Mouse (Mus musculus) thymus, postnatal 10 days (tissue): Measurements from ENCODE around the gene Nim1k.

Experiments
- DNase-seq, 2 experiments: peaks; one replicate each; pipeline ENCODE4 v3.0.0; 2021; ENCODE audit warnings: low spot score in 2 of 2

The Nim1k gene

DNA sequence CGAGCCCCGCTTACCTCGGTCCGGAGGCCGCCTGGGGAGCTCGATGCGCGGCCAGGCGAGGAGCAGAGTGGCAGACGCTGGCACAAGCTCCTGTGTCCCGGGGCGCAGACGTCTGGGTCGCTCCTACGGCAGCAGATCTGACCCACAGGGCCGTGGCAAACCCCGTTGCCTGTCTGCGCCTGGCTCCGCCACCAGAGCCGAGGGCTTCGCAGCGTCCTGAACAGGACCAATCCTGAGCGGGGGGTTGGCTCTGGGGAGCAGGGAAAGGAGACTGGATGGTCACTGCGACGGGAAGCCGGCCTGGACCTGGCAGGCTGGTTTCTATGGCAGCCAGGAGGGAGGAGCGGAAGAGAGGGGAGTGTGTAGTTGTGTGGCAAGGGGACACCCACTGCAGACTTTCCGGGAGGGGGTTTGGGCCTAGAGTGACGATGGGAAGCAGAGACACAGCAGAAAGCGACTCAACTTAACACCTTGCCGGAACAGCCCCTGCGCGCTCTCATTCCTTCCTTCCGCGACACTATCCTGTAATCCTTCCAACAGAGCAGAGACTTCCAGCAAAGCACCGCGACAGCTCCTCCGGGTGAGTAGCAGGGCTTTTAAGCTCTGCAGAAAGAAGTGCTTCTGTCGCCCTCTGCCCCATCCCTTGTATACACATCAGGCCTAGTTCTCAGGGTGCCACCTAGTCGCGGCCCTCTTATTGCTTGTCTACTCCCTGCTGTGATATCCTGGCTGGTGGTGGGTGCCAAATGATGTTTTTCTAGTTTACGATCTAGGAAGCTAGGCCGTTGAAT lies at the start of gene Nim1k:
Gene Nim1k, minus strand, starts transcription at position 202 of the 791 bp plus-strand sequence.
- peak; percentile 68 to 74 for DNase-seq

DNA sequence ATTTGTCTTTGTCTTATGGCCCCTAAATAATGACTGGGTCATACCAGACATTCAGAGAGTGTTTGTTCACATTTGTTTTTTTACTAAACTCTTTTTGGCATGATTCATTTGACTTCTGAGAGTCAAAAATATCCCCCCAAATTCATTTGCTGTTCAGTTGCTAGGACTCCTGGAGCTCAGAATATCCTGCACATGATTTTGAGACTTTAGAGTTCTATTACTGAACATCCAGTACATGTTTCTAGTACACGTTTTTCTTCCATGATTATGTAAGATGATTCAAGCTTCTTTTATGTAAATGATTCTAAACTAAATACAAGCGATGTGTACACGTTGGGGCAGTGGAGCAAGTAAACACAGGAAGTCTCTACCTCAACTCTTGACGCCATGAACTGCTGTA lies 42.0 kb upstream of the Nim1k start:
- DNase-seq, result no peak

DNA sequence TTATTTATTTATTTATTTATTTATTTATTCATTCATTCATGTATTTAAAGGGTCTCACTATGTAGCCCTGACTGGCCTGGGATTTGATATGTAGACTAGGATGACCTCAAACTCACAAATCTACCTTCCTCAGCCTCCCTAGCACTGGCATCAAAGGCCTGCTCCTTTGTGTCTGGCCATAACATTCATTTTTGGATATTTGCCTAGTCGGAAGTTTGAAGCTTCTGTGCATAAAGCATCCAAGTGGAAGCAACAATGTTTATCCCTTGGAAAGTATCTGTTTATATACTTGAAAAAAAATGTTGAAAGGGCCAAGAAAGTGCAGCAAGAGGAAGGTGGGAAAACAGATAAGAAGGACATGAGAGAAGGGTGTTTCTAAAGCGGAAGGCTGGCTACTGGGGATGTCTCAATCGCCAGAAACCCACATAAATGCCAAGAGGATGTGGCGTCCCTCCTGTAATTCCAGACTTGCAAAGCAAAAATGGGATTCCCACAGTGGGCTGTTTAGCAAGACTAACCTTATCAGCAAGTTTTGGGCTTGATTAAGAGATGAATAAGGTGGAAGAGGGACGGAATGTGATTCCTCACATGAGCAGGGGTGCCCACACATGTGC lies 37.2 kb upstream of the Nim1k start:
- DNase-seq, result no peak

DNA sequence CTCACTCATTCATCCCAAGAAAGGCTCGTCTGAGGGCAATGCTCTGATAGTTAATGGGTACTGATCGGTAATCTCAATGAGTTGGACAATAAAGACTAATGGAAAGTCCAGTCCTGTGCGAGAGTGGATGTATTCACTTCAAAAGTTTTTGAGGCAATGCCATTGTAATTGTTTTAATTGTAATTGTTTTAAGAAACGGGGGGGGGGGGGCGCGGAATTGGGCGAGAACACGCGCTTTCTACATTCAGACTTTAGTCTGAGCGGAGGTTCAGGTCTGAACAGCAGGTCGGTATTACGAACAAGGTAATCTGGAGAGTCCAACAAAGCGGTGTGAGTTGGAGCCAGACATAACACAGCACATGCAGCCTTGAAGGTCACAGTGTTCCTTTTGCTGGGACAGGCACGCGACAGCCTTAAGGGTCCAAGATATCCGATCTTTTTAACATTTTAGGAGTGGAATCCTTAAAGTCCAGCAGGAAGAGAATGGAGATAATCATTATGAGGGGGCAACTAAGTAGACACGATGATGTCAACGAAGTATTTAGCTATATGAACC lies 36.0 kb upstream of the Nim1k start:
- no peak for DNase-seq

DNA sequence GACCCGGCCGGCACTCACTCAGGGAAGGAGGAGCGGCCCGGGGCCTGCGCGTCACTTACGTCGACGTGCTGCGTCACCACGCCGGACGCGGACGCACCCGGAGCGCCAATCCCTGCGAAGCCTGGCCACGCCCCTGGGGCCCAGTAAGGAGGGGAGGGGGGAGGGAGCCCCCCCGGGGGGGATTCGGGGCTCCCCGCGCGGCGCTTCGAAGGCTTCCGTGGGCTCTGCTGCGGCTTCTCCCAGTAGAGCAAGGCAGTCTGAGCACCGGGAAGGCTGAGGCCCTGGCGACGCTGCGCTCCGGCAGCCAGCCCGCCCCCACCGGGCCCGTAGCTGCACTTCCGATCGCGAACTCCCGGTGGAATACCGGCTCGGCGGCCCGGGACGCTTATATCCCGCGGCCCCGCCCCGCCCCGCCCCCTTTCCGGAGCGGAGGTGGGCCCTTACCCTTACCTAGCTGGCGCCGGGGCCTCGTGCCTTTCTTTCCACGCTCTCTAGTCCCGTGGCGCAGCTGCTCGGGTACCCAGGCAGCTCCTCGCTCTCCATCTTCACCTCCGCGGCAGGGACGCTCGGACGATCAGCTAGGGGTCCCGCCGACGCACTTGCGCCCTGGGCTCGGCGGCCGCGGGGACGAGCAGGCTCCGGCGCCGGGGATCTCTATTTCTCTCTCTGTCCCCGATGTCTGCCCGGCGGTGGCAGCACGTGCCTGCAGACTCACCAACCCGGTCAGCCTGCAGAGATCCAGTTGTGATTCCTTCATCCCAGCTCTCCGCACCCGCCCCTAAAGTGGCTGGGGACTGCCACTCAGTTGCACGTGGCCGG lies 35.3 kb upstream of the Nim1k start, which contains the start of gene Zfp131:
Gene Zfp131, minus strand, starts transcription at position 129 of the 819 bp plus-strand sequence.
- peak; percentile 93 to 94 for DNase-seq

DNA sequence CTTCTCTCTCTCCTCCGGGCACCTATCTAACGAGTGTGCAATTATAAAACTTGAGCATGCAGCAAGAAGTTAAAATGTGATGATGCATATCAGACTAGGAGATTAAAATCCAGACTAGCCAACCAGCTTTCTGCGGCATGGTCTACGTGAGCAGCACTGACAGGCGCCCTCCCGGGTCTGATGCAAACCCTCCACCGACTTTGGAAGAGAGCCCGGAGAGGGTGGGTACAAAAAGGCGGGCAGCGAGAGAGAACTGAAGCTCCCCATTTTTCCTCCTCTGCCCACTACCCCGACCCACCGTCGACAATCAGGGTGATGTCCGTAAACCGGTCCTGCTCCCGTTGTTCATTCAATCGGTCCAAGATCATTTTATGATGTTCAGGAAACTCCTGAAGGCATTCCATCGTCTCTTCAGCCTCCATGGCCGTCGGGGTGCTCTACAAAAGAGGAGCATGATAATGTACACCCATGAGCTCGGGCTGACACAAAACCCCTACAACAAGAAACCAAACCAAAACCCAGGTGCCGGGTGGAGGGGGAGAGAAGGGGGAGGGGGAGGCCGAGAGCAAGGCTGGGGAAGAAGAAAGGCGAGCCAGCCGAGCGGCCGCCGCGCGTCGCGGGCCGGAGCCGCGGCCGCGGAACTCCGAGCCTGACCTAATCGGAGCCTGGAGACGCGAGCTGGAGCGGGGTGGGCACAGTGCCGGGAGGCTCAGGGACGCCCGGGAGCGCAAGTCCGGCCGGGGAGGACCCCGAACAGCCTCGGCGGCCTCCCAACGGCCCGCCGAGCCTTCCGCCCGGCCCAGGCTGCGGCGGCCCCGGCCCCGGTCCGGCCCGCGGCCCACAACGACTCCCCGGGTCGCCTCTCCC lies 34.4 kb upstream of the Nim1k start:
- DNase-seq, result peak; percentile 47 to 55

DNA sequence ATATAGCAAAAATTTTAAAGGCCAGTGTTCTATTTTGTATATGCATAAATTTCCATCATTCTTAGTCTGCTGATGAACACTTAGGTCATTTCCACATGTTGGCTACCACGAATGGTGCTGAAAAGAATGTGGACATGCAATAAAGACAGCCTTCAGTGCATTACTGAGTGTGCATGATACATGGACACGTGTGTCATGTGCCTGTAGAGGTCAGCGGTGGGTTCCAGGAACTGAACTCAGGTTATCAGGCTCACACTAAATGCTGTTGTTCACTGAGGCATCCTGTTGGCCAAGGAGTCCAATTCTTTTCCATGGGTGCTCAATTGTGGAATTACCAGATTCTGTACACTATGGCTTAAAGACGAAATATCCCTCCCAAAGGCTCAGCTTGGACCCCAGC lies 27.9 kb upstream of the Nim1k start:
- no peak for DNase-seq

DNA sequence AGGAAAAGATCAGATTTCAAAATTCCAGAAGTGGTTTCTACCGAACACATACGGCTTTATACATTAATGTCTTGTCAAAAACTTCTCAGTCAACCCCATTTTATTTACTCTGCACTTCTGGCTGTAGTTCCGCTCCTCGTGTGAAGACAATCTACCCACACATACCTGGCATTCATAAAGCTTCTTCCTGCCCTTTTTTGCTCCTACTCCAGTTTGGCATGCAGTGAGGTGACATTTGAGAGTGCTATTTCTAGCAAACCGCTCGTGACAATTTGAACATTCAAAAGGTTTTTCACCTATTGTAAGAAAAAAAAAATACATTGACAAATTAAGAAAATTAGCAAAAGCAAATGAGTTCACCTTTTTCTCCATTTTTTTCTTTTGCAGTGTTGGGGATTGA lies 12.9 kb upstream of the Nim1k start:
- no peak for DNase-seq

DNA sequence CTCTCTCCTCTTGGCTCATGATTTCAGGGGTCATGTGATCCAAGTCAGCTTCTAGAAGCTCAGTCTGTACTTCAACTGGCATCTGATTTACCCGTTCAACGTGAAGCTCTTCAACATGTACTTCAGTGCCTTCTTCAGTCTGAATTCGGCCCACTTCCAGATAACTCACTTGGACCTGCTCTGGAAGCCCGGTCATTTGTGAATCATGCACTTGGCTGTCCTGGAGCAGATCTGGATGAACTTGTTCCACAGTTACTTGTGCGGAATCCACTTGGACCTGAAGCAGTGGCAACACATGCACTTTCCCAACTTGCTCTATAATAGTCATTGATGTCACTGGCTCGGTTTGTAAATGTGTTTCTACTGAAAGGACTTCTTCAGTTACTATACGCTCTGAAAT lies 10.8 kb upstream of the Nim1k start:
- no peak for DNase-seq

DNA sequence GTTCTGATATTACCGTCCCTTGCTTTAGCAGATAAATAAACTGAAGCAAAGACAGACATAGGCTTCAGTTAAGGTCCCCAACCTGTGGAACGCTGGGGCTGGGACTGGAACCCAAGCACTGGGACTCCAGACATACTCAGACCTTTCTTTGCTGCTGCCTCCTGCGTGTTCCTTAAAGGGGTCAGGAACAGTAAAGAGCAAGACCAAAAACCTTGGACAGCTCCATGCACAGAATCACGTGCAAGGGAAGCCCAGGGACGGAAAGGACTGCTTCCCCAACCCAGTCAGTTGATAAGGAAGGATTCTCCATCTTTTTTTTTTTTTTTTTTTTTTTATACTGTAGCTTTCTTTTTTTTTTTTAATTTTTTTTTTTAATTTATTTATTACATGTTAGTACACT lies 1.1 kb upstream of the Nim1k start:
- no peak for DNase-seq

DNA sequence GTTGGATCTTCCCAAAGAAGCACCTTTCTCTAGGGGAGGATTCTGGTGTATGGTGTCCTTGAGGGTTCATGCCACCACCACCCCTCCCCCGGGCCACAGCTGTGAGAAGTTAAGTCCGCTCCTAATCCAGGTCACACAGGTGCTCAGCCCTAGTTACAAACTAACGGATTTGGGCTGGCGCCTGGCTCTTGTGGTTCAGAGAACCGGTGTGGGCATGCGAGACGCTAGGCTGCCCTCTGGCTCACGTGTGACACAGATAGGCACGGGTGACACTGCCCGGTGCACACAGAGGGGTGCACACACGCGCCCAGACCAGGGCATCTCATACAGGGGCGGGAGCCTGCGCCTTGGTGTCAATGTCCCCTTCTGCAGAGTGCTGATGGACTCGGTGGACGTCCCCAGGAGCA lies 538 bp downstream of the Nim1k start:
- peak; percentile 82 to 86 for DNase-seq

DNA sequence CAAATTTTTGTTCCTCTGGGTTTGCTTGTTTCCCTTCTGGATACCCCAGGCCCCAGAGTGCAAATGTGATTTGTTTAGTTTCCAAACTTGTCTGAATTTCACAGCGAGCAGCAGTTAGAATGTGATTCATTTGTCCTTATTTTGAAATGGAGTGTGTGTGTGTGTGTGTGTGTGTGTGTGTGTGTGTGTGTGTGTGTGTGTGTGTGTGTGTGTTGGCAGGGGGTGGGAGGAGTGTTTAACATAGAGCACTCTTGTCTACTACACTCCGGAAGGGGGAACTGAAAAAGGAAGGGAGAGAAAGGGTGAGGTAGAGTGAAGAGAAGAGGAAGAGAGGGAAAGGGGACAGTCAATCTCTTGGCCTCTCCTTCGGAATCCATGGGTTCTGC lies 1.1 kb downstream of the Nim1k start:
- DNase-seq, result no peak

DNA sequence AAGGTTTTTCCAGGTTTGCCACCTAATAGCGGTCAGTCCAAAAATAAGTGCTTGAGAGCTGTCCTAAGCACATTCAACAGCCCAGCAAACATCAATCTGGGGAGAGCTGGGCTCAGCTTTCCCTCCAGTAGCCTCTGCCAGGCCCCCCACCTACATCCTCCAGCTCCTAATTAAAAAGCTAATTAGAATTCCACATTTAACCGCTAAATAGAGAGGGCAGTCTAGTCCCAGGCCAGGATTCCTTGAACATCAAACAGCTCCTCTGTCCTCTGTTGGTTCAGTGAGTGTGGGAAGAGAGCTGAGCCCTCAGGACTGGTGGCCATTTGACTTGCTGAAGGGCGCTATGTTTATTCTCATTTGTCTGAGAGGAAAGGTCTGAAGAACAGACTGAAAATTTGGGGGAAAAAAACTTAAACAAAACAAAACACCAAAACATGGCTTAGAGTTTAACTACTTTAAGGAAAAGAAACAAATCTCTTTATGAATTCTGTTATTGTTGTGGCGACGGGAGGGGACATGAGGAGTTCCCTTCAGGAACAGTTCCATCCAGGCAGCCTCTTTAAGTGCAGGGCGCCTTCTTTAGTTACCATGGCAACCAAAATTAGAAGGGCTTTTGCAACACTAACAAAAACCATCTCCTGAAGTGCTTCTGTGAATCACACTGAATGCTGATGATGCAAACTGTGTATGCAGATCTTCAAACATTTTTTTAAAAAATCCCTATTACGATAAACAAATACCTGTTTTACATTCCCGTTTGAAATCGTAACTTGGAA lies 1.6 kb downstream of the Nim1k start:
- no peak for DNase-seq

DNA sequence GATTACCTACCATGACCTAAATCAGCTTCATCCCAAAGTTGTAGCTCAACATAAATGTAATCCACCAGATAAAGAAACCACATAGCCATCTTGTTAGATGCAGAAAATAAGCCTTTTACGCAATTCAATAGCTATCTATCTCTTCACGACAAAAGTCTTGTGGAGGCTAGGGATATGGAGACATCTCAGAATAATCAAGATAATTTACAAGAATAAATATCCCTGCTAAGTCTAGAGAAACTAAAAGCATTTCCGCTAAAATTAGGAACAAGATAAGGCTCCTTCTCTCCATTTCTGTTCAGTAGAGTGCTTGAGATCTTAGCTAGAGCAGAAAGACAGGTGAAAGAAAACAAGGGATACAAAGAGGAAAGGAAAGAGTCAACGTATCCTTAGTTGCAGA lies 8.8 kb downstream of the Nim1k start:
- DNase-seq, result no peak

DNA sequence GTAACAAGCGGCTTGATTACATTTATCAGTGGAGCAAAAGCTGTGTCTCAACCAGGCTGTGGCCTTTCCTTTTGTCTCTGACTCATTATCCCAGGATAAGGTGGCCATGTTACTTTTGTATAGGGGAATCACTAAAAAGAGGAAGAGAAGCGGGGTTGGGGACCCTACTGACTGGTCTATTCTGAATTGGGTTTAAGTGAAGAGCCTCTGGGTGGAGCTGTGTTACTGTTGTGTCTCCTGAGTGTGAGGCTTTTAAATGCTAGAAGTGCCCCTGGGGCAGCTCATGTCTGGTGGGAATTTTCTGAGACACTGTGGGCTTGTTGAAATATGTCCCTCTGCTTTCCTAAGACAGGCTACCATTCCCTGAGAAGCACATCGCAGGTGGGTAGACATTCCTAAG lies 12.2 kb downstream of the Nim1k start:
- peak; percentile 27 to 37 for DNase-seq

DNA sequence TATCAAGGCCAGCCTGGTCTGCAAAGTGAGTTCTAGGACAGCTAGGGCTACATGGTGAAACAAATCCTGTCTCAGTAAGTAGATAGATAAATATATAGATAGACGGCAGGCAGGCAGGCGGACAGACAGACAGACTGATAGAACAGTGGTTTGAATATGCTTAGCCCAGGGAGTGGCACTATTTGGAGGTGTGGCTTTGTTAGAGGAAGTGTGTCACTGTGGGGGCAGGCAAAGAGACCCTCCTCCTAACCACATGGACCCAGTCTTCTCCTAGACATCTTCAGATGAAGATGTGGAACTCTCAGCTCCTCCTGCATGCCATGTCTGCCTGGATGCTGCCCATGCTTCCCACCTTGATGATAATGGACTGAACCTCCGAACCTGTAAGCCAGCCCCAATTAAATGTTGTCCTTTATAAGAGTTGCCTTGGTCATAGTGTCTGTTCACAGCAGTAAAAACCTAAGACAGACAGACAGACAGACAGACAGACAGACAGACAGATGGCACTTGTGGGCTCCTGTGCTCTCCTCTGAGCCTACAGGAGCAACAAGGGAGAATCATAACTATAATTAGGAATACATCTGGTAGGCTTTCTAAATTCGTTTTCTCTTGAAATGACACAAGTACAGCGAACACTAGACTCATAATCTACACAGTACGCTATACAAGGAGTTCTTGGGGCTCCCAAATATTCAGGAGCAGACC lies 12.8 kb downstream of the Nim1k start:
- no peak for DNase-seq

DNA sequence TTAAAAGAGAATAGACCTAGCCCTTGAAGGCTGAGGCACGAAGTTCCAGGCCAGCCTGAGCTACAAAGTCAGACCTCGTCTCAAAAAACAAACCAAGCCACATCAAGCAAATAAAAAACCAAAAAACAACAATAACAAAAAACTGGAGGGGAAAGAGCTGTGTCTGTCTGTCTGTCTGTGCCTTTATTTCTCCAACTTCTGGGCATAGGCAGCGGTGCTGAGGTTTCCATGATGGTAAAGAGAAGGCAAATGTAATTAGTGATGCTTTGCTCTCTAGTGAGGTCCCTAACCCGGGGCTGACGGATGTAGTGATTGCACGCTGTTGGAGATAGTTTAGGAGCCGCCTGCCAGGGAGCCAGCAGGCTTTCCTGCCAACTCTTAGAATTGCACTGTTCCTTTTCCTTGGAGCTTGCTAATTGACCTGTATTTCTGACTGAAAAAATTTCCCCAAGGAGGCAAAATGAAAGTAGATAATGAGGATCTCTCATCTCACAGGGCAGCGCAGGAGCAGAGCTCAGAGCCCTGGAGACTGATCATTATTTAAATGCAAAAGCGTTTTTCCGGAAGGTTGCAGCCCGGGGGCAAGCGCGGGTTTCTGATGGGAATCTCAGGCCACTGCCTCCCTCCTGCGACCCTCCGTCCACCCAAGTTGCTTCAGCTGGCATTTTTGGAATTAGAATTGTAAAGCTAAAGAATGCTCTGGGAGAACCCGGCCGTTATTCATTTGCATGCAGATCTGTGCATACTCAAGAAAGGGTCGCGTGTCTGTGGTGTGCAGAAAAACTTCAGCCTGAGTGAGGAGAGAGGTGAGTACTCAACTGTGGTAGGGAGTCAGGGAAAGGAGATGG lies 14.1 kb downstream of the Nim1k start:
- DNase-seq, result no peak

DNA sequence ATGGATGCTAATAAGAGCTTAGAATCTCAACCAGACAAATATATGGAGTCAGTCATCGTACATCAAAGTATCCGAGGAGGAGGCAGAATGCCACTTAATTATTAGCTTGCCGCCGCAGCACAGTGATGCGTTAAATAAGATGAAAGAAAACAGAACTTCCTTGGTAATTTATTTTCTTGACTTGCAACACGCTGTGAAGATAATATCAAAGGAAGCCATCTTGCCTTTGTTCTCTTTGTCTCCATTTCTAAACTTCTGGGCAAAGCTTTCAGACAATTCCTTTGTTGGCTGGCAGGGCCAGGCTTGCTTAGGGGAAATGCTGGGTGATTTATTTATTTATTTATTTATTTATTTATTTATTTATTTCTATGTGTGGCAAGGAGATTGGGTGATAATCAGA lies 24.2 kb downstream of the Nim1k start:
- no peak for DNase-seq

DNA sequence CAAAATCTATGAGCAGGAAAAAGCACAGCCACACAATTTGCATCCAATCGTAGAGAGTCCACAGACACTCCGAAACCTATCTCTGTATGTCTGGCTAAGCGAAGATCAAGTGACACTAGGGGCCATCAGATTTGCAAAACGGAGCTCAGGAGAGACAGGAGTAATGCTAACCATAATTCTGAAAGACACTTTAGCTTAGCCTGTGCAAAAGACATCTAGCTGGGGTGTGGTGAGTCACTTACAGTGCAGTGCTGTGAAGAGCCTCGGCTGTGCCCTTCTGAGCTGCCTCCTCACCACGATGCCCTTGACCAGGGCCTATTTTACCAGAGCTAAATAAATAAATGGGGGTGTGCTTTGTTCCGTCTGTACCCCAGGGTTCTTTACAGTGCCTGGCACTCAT lies 26.3 kb downstream of the Nim1k start:
- DNase-seq, result no peak
